Mouse (Mus musculus) forebrain, postnatal 0 days (tissue): Measurements from ENCODE around the gene Colq. TPM values are rescaled to one million over a fixed set of nuclear protein-coding genes. Genes with fewer than 3 reads are reported as not detected.

Source experiments
- ATAC-seq: fragments of 200-750 bp; cut with Nextera tagmentation; 2 replicates; pipeline ENCODE4 v1.8.0; 2017; ENCODE audit warnings: mild to moderate bottlenecking, moderate library complexity
- DNase-seq: peaks from one replicate; pipeline ENCODE4 v3.0.0-alpha.2; 2015
- H3K27ac ChIP-seq: fragments of 300-500 bp; sonication (generic); 2 replicates; pipeline ENCODE4 v1.5.1; 2014; ENCODE audit warnings: low read depth, mild to moderate bottlenecking, antibody characterized with exemption, low read length, moderate library complexity, mixed read lengths
- H3K27me3 ChIP-seq: fragments of 300-500 bp; sonication (generic); 2 replicates; pipeline ENCODE4 v1.6.1; 2014; ENCODE audit warnings: mild to moderate bottlenecking, low read length, mixed read lengths; ENCODE audit not compliant: insufficient read depth
- H3K36me3 ChIP-seq: fragments of 300-500 bp; sonication (generic); 2 replicates; pipeline ENCODE4 v1.6.1; 2014; ENCODE audit warnings: mild to moderate bottlenecking, moderate library complexity; ENCODE audit not compliant: insufficient read depth
- H3K4me1 ChIP-seq: fragments of 300-500 bp; sonication (generic); 2 replicates; pipeline ENCODE4 v1.6.1; 2014; ENCODE audit warnings: antibody characterized with exemption; ENCODE audit not compliant: insufficient read depth
- H3K4me2 ChIP-seq: fragments of 300-500 bp; sonication (generic); 2 replicates; pipeline ENCODE4 v1.6.1; 2014; ENCODE audit warnings: low read depth, mild to moderate bottlenecking, moderate library complexity
- H3K4me3 ChIP-seq: fragments of 300-500 bp; sonication (generic); 2 replicates; pipeline ENCODE4 v1.5.1; 2014; ENCODE audit warnings: low read depth, low read length, mixed read lengths
- H3K9ac ChIP-seq: fragments of 300-500 bp; sonication (generic); 2 replicates; pipeline ENCODE4 v1.6.1; 2014; ENCODE audit warnings: mild to moderate bottlenecking
- H3K9me3 ChIP-seq: fragments of 300-500 bp; sonication (generic); 2 replicates; pipeline ENCODE4 v1.6.1; 2016; ENCODE audit warnings: low read length
- CTCF ChIP-seq: sonication (generic); IDR thresholded peaks from 2 replicates; pipeline ENCODE4 v1.5.1; 2016; ENCODE audit warnings: antibody characterized with exemption, control low read depth, low read depth
- WGBS: fragments of 180-500 bp; shearing (Covaris S2); extraction: QIAGEN DNeasy Blood & Tissue Kit; methylation state at CpG from one replicate; pipeline ENCODE4 v1.1.7; 2014; 5-methylcytosine and 5-hydroxymethylcytosine counted together
- polyA plus RNA-seq: library from polyadenylated mRNA; unstranded; fragments of >200 nt; fragmentation: Nextera tagmentation; extraction: Ambion mirVana; gene quantifications from 2 replicates; pipeline ENCODE4 v1.2.1, GENCODE M21; 2015
- total RNA-seq: library from RNA; depleted of rRNA; stranded (reverse); fragments of >200 nt; gene quantifications from 2 replicates; pipeline ENCODE4 v1.2.3, GENCODE M21; 2014; rRNA removed

Gene Colq
- total RNA-seq (0.43 TPM in 1 of 2 replicates, not detected in the other), polyA plus RNA-seq (0.13 TPM in 1 of 2 replicates, not detected in the other)

- Histone ChIP-seq H3K4me3 (no peak within 1 kb of the TSS), H3K27me3 (no peaks in the 10 kb centered on the region), H3K4me1 (no peaks in the 10 kb centered on the region), H3K9me3 (no peaks in the 10 kb centered on the region), H3K27ac (no peak within 1 kb of the TSS), H3K36me3 (no peaks in the 10 kb centered on the region), H3K9ac (no peak within 1 kb of the TSS), H3K4me2 (no peak within 1 kb of the TSS)
- no peak for ATAC-seq
- no peak for DNase-seq
- 89% methylated on average over 3 of the region's 3 CpGs for WGBS
- TF ChIP-seq CTCF = no peak
These were observed at the start of gene Colq for GRCm38 (mm10) chr14:31591243-31591642. Gene Colq, minus strand, starts transcription at chr14:31591343.

- WGBS = 2% methylated on average over 26 of the region's 26 CpGs
- H3K9me3 ChIP-seq = no peaks in the 10 kb centered on the region
- peak within 1 kb of the TSS; percentile 78 for H3K27ac ChIP-seq
- H3K27me3 ChIP-seq = no peaks in the 10 kb centered on the region
- H3K4me3 ChIP-seq = peak within 1 kb of the TSS; percentile 70
- ATAC-seq = no peak
- H3K36me3 ChIP-seq = no peaks in the 10 kb centered on the region
- peak within 1 kb of the TSS; percentile 85 for H3K4me2 ChIP-seq
- no peaks in the 10 kb centered on the region for H3K4me1 ChIP-seq
- DNase-seq = no peak
- peak within 1 kb of the TSS; percentile 66 for H3K9ac ChIP-seq
- TF ChIP-seq CTCF = no peak
These were observed 49.3 kb upstream of the Colq start, which contains the start of gene Gm49387 for GRCm38 (mm10) chr14:31640346-31640889. Gene Gm49387, minus strand, starts transcription at chr14:31640878.

- DNase-seq (peak; percentile 40), ATAC-seq (peak; percentile 83; the same call in 1 of the 2 replicates)
- H3K4me1 ChIP-seq = no peaks in the 10 kb centered on the region
- peak overlapping the region; percentile 67 for H3K27ac ChIP-seq
- H3K4me2 ChIP-seq = no peak overlapping the region
- TF ChIP-seq CTCF = no peak
- no peak overlapping the region for H3K9ac ChIP-seq
- H3K27me3 ChIP-seq = no peaks in the 10 kb centered on the region
- no peak overlapping the region for H3K4me3 ChIP-seq
- no peaks in the 10 kb centered on the region for H3K9me3 ChIP-seq
- H3K36me3 ChIP-seq = no peaks in the 10 kb centered on the region
- WGBS = 24% methylated on average over 7 of the region's 7 CpGs
These were observed 39.5 kb upstream of the Colq start for GRCm38 (mm10) chr14:31630677-31631076.

GRCm38 (mm10) chr14:31622748-31623147, 31.6 kb upstream of the Colq start:
- no peak overlapping the region for H3K4me2 ChIP-seq
- DNase-seq (no peak), ATAC-seq (no peak)
- no peak overlapping the region for H3K9ac ChIP-seq
- no peaks in the 10 kb centered on the region for H3K4me1 ChIP-seq
- no peak for TF ChIP-seq CTCF
- H3K27me3 ChIP-seq = no peaks in the 10 kb centered on the region
- H3K27ac ChIP-seq = no peak overlapping the region
- H3K9me3 ChIP-seq = no peaks in the 10 kb centered on the region
- no peak overlapping the region for H3K4me3 ChIP-seq
- 87% methylated on average over 12 of the region's 12 CpGs for WGBS
- H3K36me3 ChIP-seq = no peaks in the 10 kb centered on the region

- ATAC-seq = peak; percentile 59; the same call in 1 of the 2 replicates
- no peak for TF ChIP-seq CTCF
- Histone ChIP-seq H3K4me2 (no peak overlapping the region), H3K4me1 (no peaks in the 10 kb centered on the region), H3K27me3 (no peaks in the 10 kb centered on the region), H3K27ac (no peak overlapping the region), H3K36me3 (no peaks in the 10 kb centered on the region), H3K4me3 (no peak overlapping the region), H3K9ac (no peak overlapping the region), H3K9me3 (no peaks in the 10 kb centered on the region)
- no peak for DNase-seq
- WGBS = 40% methylated on average over 9 of the region's 9 CpGs
These were observed 29.6 kb upstream of the Colq start for GRCm38 (mm10) chr14:31620591-31621223.

- no peaks in the 10 kb centered on the region for H3K9me3 ChIP-seq
- no peaks in the 10 kb centered on the region for H3K4me1 ChIP-seq
- no peak for DNase-seq
- WGBS = 87% methylated on average over 3 of the region's 3 CpGs
- ATAC-seq = no peak
- no peak for TF ChIP-seq CTCF
- H3K4me3 ChIP-seq = no peak overlapping the region
- H3K9ac ChIP-seq = no peak overlapping the region
- no peaks in the 10 kb centered on the region for H3K36me3 ChIP-seq
- H3K27me3 ChIP-seq = no peaks in the 10 kb centered on the region
- no peak overlapping the region for H3K27ac ChIP-seq
- no peak overlapping the region for H3K4me2 ChIP-seq
These were observed 26.9 kb upstream of the Colq start for GRCm38 (mm10) chr14:31617997-31618396.

GRCm38 (mm10) chr14:31617204-31617603, 26.1 kb upstream of the Colq start:
- DNase-seq (no peak), ATAC-seq (no peak)
- Histone ChIP-seq H3K9ac (no peak overlapping the region), H3K27me3 (no peaks in the 10 kb centered on the region), H3K36me3 (no peaks in the 10 kb centered on the region), H3K27ac (no peak overlapping the region), H3K9me3 (no peaks in the 10 kb centered on the region), H3K4me2 (no peak overlapping the region), H3K4me3 (no peak overlapping the region), H3K4me1 (no peaks in the 10 kb centered on the region)
- no peak for TF ChIP-seq CTCF
- WGBS = 90% methylated on average over 9 of the region's 9 CpGs
